Mouse (Mus musculus) thymus, adult 2 months (tissue): ENCODE data around the gene Trim66. TPM values are rescaled to one million over a fixed set of nuclear protein-coding genes. Genes with fewer than 3 reads are reported as not detected.

Experiments used
- DNase-seq: peaks from one replicate; pipeline ENCODE4 v3.0.0; 2021
- H3K27ac ChIP-seq: fragments of 200-500 bp; 2 replicates; pipeline ENCODE4 v1.5.1; 2012; ENCODE audit warnings: low read length, control low read depth; ENCODE audit not compliant: control insufficient read depth, insufficient read depth
- H3K27me3 ChIP-seq: fragments of 200-500 bp; 2 replicates; pipeline ENCODE4 v1.6.1; 2012; ENCODE audit warnings: mild to moderate bottlenecking, low read length, moderate library complexity, mixed read lengths; ENCODE audit not compliant: control insufficient read depth, insufficient read depth
- H3K36me3 ChIP-seq: fragments of 200-500 bp; 2 replicates; pipeline ENCODE4 v1.6.1; 2012; ENCODE audit warnings: mild to moderate bottlenecking, low read length, moderate library complexity; ENCODE audit not compliant: control insufficient read depth, insufficient read depth
- H3K4me1 ChIP-seq: fragments of 200-500 bp; replicated peaks from 2 replicates; pipeline ENCODE4 v1.6.1; 2012; ENCODE audit warnings: low read length; ENCODE audit not compliant: control insufficient read depth, insufficient read depth
- H3K4me3 ChIP-seq: fragments of 200-500 bp; 2 replicates; pipeline ENCODE4 v1.5.1; 2012; ENCODE audit warnings: mild to moderate bottlenecking, low read length, control low read depth, moderate library complexity; ENCODE audit not compliant: control insufficient read depth, insufficient read depth
- CTCF ChIP-seq: fragments of 200-500 bp; IDR thresholded peaks from 2 replicates; pipeline ENCODE4 v1.5.1; 2012; ENCODE audit warnings: mild to moderate bottlenecking, control low read depth, low read length, moderate library complexity, borderline replicate concordance; ENCODE audit not compliant: control insufficient read depth, poor library complexity, insufficient read depth; ENCODE audit errors: extremely low read depth
- POLR2A ChIP-seq: fragments of 200-500 bp; IDR thresholded peaks from 2 replicates; pipeline ENCODE4 v1.6.1; 2012; ENCODE audit warnings: mild to moderate bottlenecking, low read length, control low read depth, moderate library complexity; ENCODE audit not compliant: control insufficient read depth, poor library complexity, insufficient read depth; ENCODE audit errors: extremely low read depth
- WGBS: fragments of 180-500 bp; shearing (Covaris S2); methylation state at CpG from one replicate; pipeline ENCODE4 v1.1.7; 2018; 5-methylcytosine and 5-hydroxymethylcytosine counted together
- polyA plus RNA-seq: library from polyadenylated mRNA; depleted of rRNA; stranded (reverse); fragments of >200 nt; gene quantifications from 2 replicates; pipeline ENCODE4 v1.2.3, GENCODE M21; 2012

Trim66 gene
- polyA plus RNA-seq, 1 experiment: 0.49 TPM

DNA sequence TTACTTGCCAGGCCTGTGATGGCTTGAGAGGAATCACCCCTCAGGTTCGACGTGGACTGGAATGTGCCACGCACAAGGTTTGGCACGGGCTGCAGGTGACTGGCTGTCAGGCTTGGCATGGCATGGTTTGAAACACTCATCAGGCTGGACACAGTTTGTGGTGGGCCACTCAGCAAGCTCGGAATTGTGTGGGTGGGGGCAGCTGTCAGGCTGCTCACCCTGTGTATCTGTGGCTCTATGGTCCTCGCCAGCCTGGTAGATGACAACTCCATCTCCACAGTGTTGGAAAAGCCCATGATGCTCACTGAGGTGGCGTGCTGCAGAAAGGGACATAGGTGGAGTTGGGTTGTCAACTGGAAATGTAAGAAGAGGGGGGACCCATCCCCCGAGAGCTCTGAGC is 47.2 kb downstream of the Trim66 start:
- no peaks in the 10 kb centered on the region for H3K4me1 ChIP-seq
- TF ChIP-seq CTCF: no peak
- no peak for TF ChIP-seq POLR2A
- H3K4me3 ChIP-seq: no peak overlapping the region
- H3K36me3 ChIP-seq: no peaks in the 10 kb centered on the region
- 97% methylated on average over 8 of the region's 8 CpGs for WGBS
- no peak overlapping the region for H3K27ac ChIP-seq
- no peak for DNase-seq
- no peaks in the 10 kb centered on the region for H3K27me3 ChIP-seq

DNA sequence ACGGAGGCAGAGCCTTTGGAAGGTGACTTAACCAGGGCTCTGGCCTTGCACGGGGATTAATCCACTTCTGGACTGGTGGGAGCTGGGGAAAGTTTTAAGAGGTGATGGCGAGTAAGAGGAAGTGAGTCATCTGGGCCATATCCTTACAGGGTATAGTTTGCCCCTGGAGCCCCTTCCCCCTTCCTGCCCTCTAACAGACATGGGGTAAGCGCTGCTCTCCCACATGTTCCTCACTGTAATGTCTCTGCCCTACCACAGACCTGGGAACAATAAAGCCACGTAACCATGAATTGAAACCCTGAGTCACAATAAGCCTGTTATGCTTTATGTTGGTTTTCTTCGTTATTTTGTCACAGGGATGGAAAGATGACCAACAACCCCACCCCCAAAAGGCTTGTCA is 51.4 kb downstream of the Trim66 start:
- WGBS: 35% methylated on average over 6 of the region's 6 CpGs
- Histone ChIP-seq H3K4me1 (no peaks in the 10 kb centered on the region), H3K36me3 (no peaks in the 10 kb centered on the region), H3K4me3 (no peak overlapping the region), H3K27ac (no peak overlapping the region), H3K27me3 (no peaks in the 10 kb centered on the region)
- no peak for DNase-seq
- TF ChIP-seq POLR2A (no peak), CTCF (no peak)

DNA sequence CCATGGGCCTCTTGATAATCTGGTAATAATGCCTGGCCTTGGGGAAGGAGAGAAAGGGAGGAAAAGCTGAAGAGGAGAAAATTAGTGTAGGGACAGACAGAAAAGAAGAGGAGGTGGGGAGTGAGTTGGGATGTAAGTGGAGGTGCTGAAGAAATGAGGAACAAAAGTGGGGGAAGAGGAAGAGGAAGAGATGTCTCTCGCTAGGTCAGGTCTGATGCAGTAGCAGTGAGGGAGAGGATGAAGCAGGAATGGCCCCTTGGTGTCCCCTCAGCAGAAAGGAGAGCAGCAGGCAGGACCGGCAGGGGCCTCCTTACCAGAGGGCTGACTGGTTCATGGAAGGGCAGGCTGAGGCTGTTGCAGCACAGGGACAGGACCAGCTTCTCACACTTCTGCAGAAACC is 52.2 kb downstream of the Trim66 start:
- H3K4me3 ChIP-seq: no peak overlapping the region
- TF ChIP-seq POLR2A (no peak), CTCF (no peak)
- H3K4me1 ChIP-seq: no peaks in the 10 kb centered on the region
- H3K36me3 ChIP-seq: no peaks in the 10 kb centered on the region
- no peak for DNase-seq
- no peak overlapping the region for H3K27ac ChIP-seq
- no peaks in the 10 kb centered on the region for H3K27me3 ChIP-seq
- 70% methylated on average over 2 of the region's 2 CpGs for WGBS

DNA sequence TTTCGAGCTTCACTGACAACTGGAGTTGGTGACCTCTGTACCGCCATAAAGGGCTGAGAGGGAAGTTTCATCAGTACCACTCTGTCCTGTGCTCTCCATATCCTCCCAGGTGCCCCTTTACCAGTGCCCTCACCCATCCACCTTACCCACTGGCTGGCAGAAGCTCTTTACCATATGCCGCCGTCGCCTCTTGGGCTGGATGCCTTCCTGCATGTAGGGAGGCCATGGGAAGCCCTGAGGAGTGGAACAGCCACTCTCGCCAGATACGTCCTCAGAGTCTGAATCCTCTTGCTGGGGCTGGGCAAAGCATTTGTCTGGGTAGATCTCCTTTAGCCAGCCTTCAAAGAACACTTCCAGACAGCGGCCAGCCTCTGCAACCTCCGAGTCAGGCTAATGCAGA is 53.1 kb downstream of the Trim66 start:
- no peak overlapping the region for H3K4me3 ChIP-seq
- no peak for DNase-seq
- no peak overlapping the region for H3K27ac ChIP-seq
- no peaks in the 10 kb centered on the region for H3K36me3 ChIP-seq
- WGBS: 95% methylated on average over 9 of the region's 9 CpGs
- no peak for TF ChIP-seq POLR2A
- no peak for TF ChIP-seq CTCF
- H3K27me3 ChIP-seq: no peaks in the 10 kb centered on the region
- H3K4me1 ChIP-seq: no peaks in the 10 kb centered on the region

DNA sequence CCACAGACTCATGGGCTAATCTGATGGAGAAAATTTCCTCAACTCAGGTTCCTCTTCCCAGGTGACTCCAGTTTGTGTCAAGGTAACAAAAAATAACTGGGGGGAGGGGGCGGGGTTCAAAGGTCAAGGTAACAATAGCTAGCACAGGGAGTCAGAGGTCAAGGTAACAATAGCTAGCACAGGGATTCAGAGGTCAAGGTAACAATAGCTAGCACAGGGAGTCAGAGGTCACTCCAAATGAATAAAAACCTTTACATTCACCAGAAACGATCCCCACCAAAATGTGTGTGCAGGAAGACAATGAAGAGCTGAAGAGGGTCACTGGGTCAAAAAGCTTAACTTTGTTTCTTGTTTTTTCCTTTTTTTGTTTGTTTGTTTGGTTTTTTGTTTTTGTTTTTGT is 59.9 kb downstream of the Trim66 start:
- DNase-seq: no peak
- 95% methylated on average over 2 of the region's 2 CpGs for WGBS

DNA sequence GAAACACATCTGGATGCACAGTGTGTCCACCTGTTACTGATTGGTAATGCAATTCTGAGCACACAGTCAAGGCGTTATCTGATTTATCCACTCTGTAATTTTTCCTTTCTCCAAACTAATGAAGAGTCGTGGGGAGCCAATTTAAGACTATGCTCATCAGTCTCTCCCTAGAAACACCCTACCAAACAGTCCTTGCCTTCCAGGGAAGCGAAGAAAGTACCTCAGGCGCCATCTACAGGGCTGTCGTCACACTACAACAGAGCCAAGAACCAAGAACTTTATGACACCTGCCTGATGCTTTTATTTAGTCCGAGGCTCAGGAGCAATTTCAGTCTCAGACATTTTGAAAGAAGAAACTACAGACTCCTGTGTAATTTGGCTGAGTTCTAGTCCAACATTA is 62.9 kb downstream of the Trim66 start:
- no peak overlapping the region for H3K27ac ChIP-seq
- DNase-seq: peak; percentile 30
- no peak overlapping the region for H3K4me3 ChIP-seq
- no peaks in the 10 kb centered on the region for H3K4me1 ChIP-seq
- 16% methylated on average over 6 of the region's 6 CpGs for WGBS
- H3K36me3 ChIP-seq: no peaks in the 10 kb centered on the region
- no peaks in the 10 kb centered on the region for H3K27me3 ChIP-seq
- no peak for TF ChIP-seq CTCF
- no peak for TF ChIP-seq POLR2A

More for the DNA sequence above, 59.9 kb downstream of the Trim66 start:
- Histone ChIP-seq H3K27ac (no peak overlapping the region), H3K4me1 (no peaks in the 10 kb centered on the region), H3K36me3 (no peaks in the 10 kb centered on the region), H3K4me3 (no peak overlapping the region), H3K27me3 (no peaks in the 10 kb centered on the region)
- TF ChIP-seq CTCF (no peak), POLR2A (no peak)

DNA sequence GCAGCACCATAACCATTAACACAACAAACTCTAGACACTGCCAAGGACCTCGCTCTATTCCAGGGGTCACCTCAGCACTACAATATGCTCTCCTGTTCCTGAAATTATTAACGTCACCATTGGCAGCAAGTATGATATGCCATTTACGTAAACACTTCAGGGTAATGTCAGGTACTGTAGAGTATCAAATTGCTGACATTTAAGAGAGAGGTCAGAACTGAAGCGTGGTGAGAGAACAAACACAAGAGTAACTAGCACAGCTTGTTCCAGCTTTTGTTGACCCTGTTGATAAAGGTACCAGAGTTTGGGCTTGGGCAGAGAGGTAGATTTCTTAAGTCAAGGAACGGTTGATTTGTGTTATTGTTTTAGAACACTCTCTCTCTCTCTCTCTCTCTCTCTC is 65.2 kb downstream of the Trim66 start:
- no peak for DNase-seq
- no peaks in the 10 kb centered on the region for H3K36me3 ChIP-seq
- peaks cover 13% of the 10 kb centered on the region for H3K27me3 ChIP-seq
- 95% methylated on average over 5 of the region's 5 CpGs for WGBS
- no peak for TF ChIP-seq POLR2A
- no peak for TF ChIP-seq CTCF
- no peak overlapping the region for H3K27ac ChIP-seq
- no peak overlapping the region for H3K4me3 ChIP-seq
- H3K4me1 ChIP-seq: no peaks in the 10 kb centered on the region
